Comparison of ENCODE assay signal across 19 mouse cellular contexts in genomic region chr17:26366792-26367191, GRCm38 (mm10). TPM values are rescaled to one million over a fixed set of nuclear protein-coding genes. Genes with fewer than 3 reads are reported as not detected.
DNase-seq lines count a peak whose midpoint lies in the region; ATAC-seq and TF ChIP-seq lines count a peak whose summit lies in the region.
"Had no signal": no experiment of that assay in that cellular context is flagged by ENCODE, and none has a peak within 500 bp of the region (broad histone marks: within the 10 kb centered on the region; RNA-seq: fewer than 3 reads in every experiment).

No protein-coding gene starts in this region.

- TF ChIP-seq EP300 in MEL (IDR thresholded peaks at IDR 0.05; ENCODE audit: low read depth in 1 of 2, low read length in 2 of 2) = no peak
- no peak for TF ChIP-seq EP300 in stomach, postnatal 0 days (optimal IDR thresholded peaks at IDR 0.05)

- no peak for ATAC-seq in heart, embryonic 15.5 days (replicated peaks; ENCODE audit: insufficient number of reproducible peaks, insufficient read depth, low FRiP score, low read depth)
- ATAC-seq in intestine, embryonic 16.5 days = no peak
- no peak for ATAC-seq in stomach, postnatal 0 days (ENCODE audit: low FRiP score, low TSS enrichment)
- ATAC-seq: forebrain, embryonic 13.5 days; forebrain, postnatal 0 days; hindbrain, postnatal 0 days had no signal

- peak overlapping the region; percentile 12; the same call in 1 of the 2 replicates for H3K9ac ChIP-seq in heart, embryonic 15.5 days
- H3K9ac ChIP-seq in MEL (ENCODE audit: control insufficient read depth, low read depth, low read length, poor library complexity, severe bottlenecking) = no peak overlapping the region
- H3K9ac ChIP-seq in intestine, embryonic 16.5 days (ENCODE audit: low read depth, low read length) = no peak overlapping the region; the same call in 1 of the 2 replicates
- H3K9ac ChIP-seq in stomach, postnatal 0 days (ENCODE audit: low read length) = no peak overlapping the region
- H3K9ac ChIP-seq: forebrain, embryonic 13.5 days; forebrain, postnatal 0 days; hindbrain, embryonic 12.5 days had no signal

- H3K4me3 ChIP-seq in heart, embryonic 15.5 days = no peak overlapping the region
- no peak overlapping the region for H3K4me3 ChIP-seq in MEL (ENCODE audit: control insufficient read depth in 1 of 2, insufficient read depth in 1 of 2, low read depth in 2 of 2, low read length in 2 of 2)
- H3K4me3 ChIP-seq in intestine, embryonic 16.5 days (ENCODE audit: low read length) = no peak overlapping the region
- H3K4me3 ChIP-seq in stomach, postnatal 0 days (ENCODE audit: low read depth, low read length) = no peak overlapping the region
- H3K4me3 ChIP-seq: embryonic facial prominence, embryonic 10.5 days; forebrain, embryonic 13.5 days; heart, embryonic 10.5 days; hindbrain, embryonic 12.5 days had no signal

- H3K9me3 ChIP-seq in heart, embryonic 15.5 days (replicated peaks) = no peaks in the 10 kb centered on the region
- H3K9me3 ChIP-seq in MEL (replicated peaks; ENCODE audit: insufficient read depth, low read length) = no peaks in the 10 kb centered on the region
- no peaks in the 10 kb centered on the region for H3K9me3 ChIP-seq in intestine, embryonic 16.5 days (ENCODE audit: control insufficient read depth, low read length)
- H3K9me3 ChIP-seq in stomach, postnatal 0 days (ENCODE audit: control insufficient read depth, low read length) = no peaks in the 10 kb centered on the region
- H3K9me3 ChIP-seq: embryonic facial prominence, embryonic 10.5 days; forebrain, embryonic 13.5 days; heart, embryonic 10.5 days; hindbrain, embryonic 12.5 days had no signal

- H3K4me2 ChIP-seq in heart, embryonic 15.5 days = no peak overlapping the region
- H3K4me2 ChIP-seq in intestine, embryonic 16.5 days (ENCODE audit: low read depth, low read length) = no peak overlapping the region
- H3K4me2 ChIP-seq in stomach, postnatal 0 days (replicated peaks; ENCODE audit: low read depth) = no peak overlapping the region
- H3K4me2 ChIP-seq: forebrain, embryonic 13.5 days; hindbrain, embryonic 12.5 days had no signal

- no peak for TF ChIP-seq POLR2A in MEL (IDR thresholded peaks at IDR 0.05; ENCODE audit: control insufficient read depth in 1 of 2, insufficient read depth in 1 of 2, low read depth in 1 of 2, low read length in 2 of 2, poor library complexity in 1 of 2)

- 67% methylated on average over 4 of the region's 4 CpGs for WGBS in heart, embryonic 15.5 days
- 69% methylated on average over 4 of the region's 4 CpGs for WGBS in intestine, embryonic 16.5 days
- 50% methylated on average over 4 of the region's 4 CpGs for WGBS in stomach, postnatal 0 days

- no peak for TF ChIP-seq RAD21 in MEL (IDR thresholded peaks at IDR 0.05; ENCODE audit: low read depth, low read length)

- DNase-seq in heart, adult 11 months = no peak
- DNase-seq in MEL (ENCODE audit: low read depth, low spot score) = peak; percentile 37
- no peak for DNase-seq in stomach, postnatal 0 days (ENCODE audit: low spot score)
- no peak for DNase-seq in layer of hippocampus, postnatal 10 days (ENCODE audit: low spot score in 2 of 2)
- DNase-seq: adrenal gland, adult 2 months; adrenal gland, postnatal 25 days; cerebellum, adult 2 months; cerebellum, postnatal 10 days; forebrain, postnatal 0 days; gastrocnemius, postnatal 25 days; heart, adult 18-20 months; heart, postnatal 36 days had no signal

- H3K27ac ChIP-seq in heart, embryonic 15.5 days = peak overlapping the region; percentile 36; the same call in 1 of the 2 replicates
- no peak overlapping the region for H3K27ac ChIP-seq in MEL (ENCODE audit: control insufficient read depth, low read depth, low read length)
- H3K27ac ChIP-seq in intestine, embryonic 16.5 days (ENCODE audit: low read length) = peak overlapping the region; percentile 61
- peak overlapping the region; percentile 70 for H3K27ac ChIP-seq in stomach, postnatal 0 days (replicated peaks)
- H3K27ac ChIP-seq: embryonic facial prominence, embryonic 10.5 days; forebrain, embryonic 13.5 days; heart, embryonic 10.5 days; hindbrain, embryonic 12.5 days; hindbrain, postnatal 0 days had no signal

- no peaks in the 10 kb centered on the region for H3K27me3 ChIP-seq in heart, embryonic 15.5 days
- no peaks in the 10 kb centered on the region for H3K27me3 ChIP-seq in MEL (ENCODE audit: control insufficient read depth in 1 of 2, insufficient read depth in 2 of 2, low read length in 2 of 2)
- no peaks in the 10 kb centered on the region for H3K27me3 ChIP-seq in intestine, embryonic 16.5 days (replicated peaks; ENCODE audit: control insufficient read depth, insufficient read depth, low read length)
- no peaks in the 10 kb centered on the region for H3K27me3 ChIP-seq in stomach, postnatal 0 days (ENCODE audit: control insufficient read depth, insufficient read depth, low read length)
- H3K27me3 ChIP-seq: forebrain, embryonic 13.5 days; hindbrain, embryonic 12.5 days had no signal

- H3K79me2 ChIP-seq in MEL (ENCODE audit: control insufficient read depth, insufficient read depth, low read length, poor library complexity) = no peaks in the 10 kb centered on the region

- peaks cover 66% of the 10 kb centered on the region for H3K4me1 ChIP-seq in heart, embryonic 15.5 days (replicated peaks)
- H3K4me1 ChIP-seq in MEL (ENCODE audit: control insufficient read depth in 1 of 2, insufficient read depth in 2 of 2, low read length in 2 of 2) = peaks cover 20 to 48% of the 10 kb centered on the region in 2 experiments
- peaks cover 45% of the 10 kb centered on the region for H3K4me1 ChIP-seq in intestine, embryonic 16.5 days (ENCODE audit: control insufficient read depth, insufficient read depth, low read length)
- peaks cover 19% of the 10 kb centered on the region for H3K4me1 ChIP-seq in stomach, postnatal 0 days (replicated peaks; ENCODE audit: control insufficient read depth, insufficient read depth)

- TF ChIP-seq CTCF in MEL (IDR thresholded peaks at IDR 0.05 in 2 of 3, conservative IDR thresholded peaks at IDR 0.05 in 1 of 3; ENCODE audit: control insufficient read depth in 1 of 3, insufficient read depth in 1 of 3, low read depth in 2 of 3, low read length in 3 of 3, poor library complexity in 1 of 3, severe bottlenecking in 1 of 3) = no peak
- no peak for TF ChIP-seq CTCF in stomach, postnatal 0 days (IDR thresholded peaks at IDR 0.05; ENCODE audit: low read depth)

- H3K36me3 ChIP-seq in heart, embryonic 15.5 days = no peaks in the 10 kb centered on the region
- peaks cover 0 to 29% of the 10 kb centered on the region in 2 experiments; a peak in 2 of 4 replicates for H3K36me3 ChIP-seq in MEL (ENCODE audit: control insufficient read depth in 1 of 2, insufficient read depth in 2 of 2, low read length in 2 of 2)
- no peaks in the 10 kb centered on the region for H3K36me3 ChIP-seq in intestine, embryonic 16.5 days (ENCODE audit: control insufficient read depth, insufficient read depth, low read length)
- H3K36me3 ChIP-seq in stomach, postnatal 0 days (ENCODE audit: control insufficient read depth, insufficient read depth, low read length) = no peaks in the 10 kb centered on the region
- H3K36me3 ChIP-seq: embryonic facial prominence, embryonic 10.5 days; heart, embryonic 10.5 days; hindbrain, embryonic 12.5 days had no signal

TF ChIP-seq in MEL, 35 proteins besides CTCF, POLR2A, EP300 and RAD21:
- TF ChIP-seq MYC (IDR thresholded peaks at IDR 0.05; ENCODE audit: low read depth, low read length) (no peak), USF1 (IDR thresholded peaks at IDR 0.05; ENCODE audit: low read depth, low read length) (no peak), ETS1 (IDR thresholded peaks at IDR 0.05; ENCODE audit: low read depth, low read length) (0 out of 2 replicates have a peak, but pooled peaks have one; percentile 26), ZNF384 (IDR thresholded peaks at IDR 0.05; ENCODE audit: low read depth, low read length) (peak; percentile 98), NELFE (IDR thresholded peaks at IDR 0.05; ENCODE audit: low read depth, low read length) (no peak), POLR2AphosphoS5 (IDR thresholded peaks at IDR 0.05; ENCODE audit: borderline replicate concordance, low read depth, low read length) (no peak), USF2 (IDR thresholded peaks at IDR 0.05; ENCODE audit: borderline replicate concordance in 1 of 2, insufficient read depth in 1 of 2, low read depth in 1 of 2, low read length in 2 of 2) (no peak), NRF1 (IDR thresholded peaks at IDR 0.05; ENCODE audit: insufficient read depth, low read depth, low read length, poor library complexity, severe bottlenecking) (no peak)

RNA-seq across cellular contexts. Expression of gene Neurl1b, which starts 47.8 kb away (rescaled TPM):
- 2.5 and 2.7 TPM in 2 replicates for polyA plus RNA-seq in heart, embryonic 15.5 days (2015; fragmentation: Nextera tagmentation; extraction: Ambion mirVana)
- total RNA-seq in MEL (2012; rRNA removed) = 0.12 and 0.13 TPM in 2 replicates
- polyA plus RNA-seq in MEL (2012; ENCODE audit: insufficient read depth in 1 of 2, insufficient read length in 2 of 2, low read depth in 1 of 2, low replicate concordance in 2 of 2, missing spikeins in 1 of 2) = under 1 TPM in 1 of 2 experiments, not detected in 1; 0.28 TPM
- 1.5 and 1.6 TPM in 2 replicates for polyA plus RNA-seq in intestine, embryonic 16.5 days (2015; fragmentation: Nextera tagmentation; extraction: Ambion mirVana)
- 1.1 and 1.4 TPM in 2 replicates for polyA plus RNA-seq in stomach, postnatal 0 days (2015; fragmentation: Nextera tagmentation; extraction: Ambion mirVana)
- 10 to 100 TPM; 87.9 to 88.7 TPM for total RNA-seq in layer of hippocampus, postnatal 10 days (2021)
